Mouse (Mus musculus) activated CD4-positive, CD25-positive, alpha-beta regulatory T cell, adult 9 weeks (primary cell): Measurements from ENCODE around the gene Ogfrl1. TPM values are rescaled to one million over a fixed set of nuclear protein-coding genes. Genes with fewer than 3 reads are reported as not detected.

Source experiments
- polyA plus RNA-seq: library from polyadenylated mRNA; unstranded; fragments of 100-300 nt; shearing (Covaris generic); gene quantifications from one replicate; pipeline ENCODE4 v1.2.1, GENCODE M21; 2017

Gene Ogfrl1
- polyA plus RNA-seq, result 0.49 TPM

GRCm38 (mm10) chr1:23397623-23398022 is at the start of gene Ogfrl1:
Gene Ogfrl1 (minus strand): TSS chr1:23397772.

